Mouse (Mus musculus) adrenal gland, adult 8-10 months (tissue): ENCODE data around the gene Emc4. TPM values are rescaled to one million over a fixed set of nuclear protein-coding genes. Genes with fewer than 3 reads are reported as not detected.

Source experiments
- DNase-seq: peaks from one replicate; pipeline ENCODE4 v3.0.0; 2022
- total RNA-seq, 4 experiments: library from RNA; stranded (reverse); gene quantifications; 2 replicates each; pipeline ENCODE4 v1.2.4; 2022

Gene Emc4
- total RNA-seq: 100 to 1,000 TPM in 2 of 4 experiments, 10 to 100 TPM in 2; 86.5 to 106 (median 95.5) TPM

DNA sequence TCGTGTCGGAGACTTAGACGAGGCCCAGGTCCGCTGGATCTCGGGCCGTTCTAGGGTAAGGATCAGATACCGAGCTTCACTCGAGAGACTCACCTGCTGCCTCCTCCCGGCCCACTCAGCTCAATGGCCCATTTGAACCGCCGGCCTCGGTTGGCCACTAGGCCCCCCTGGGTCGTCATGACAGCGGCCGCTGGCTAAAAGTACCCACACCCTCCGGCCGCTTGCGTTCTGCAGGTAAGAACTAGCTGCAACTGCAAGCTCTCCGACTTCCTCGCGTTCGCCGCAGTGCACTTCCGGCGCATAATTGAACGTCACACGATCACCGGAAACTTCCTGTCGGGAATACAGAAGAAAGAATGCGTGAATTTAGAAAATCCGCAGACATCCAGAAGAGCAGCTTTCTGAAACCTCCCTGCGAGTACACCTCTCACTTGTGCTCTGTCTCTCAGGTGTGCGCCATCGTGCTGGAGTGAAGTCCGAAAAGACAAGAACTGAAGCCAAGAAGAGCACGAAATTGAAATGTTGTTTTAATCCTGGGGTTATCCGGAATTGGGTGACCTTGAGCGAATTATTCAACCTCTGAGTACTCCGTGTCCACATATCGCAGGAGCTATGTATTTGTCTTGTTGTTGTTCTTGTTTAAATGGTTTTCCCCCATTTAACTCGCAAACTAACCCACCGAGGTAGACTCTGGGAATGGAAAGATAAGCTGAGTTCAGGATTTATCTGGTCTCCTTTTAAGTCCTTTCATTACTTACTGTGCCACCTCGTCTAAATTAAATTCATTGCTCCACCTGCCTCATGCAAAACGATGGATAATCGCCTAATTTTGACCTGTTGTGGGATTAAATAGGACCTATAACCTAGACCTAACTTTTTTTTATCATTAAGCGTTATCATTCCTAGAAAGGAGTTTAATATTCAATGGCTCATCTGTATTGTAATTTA, at the start of gene Emc4:
TSS of gene Emc4 (minus strand) at position 302 of the 948 bp plus-strand sequence.
- DNase-seq: peak; percentile 85

DNA sequence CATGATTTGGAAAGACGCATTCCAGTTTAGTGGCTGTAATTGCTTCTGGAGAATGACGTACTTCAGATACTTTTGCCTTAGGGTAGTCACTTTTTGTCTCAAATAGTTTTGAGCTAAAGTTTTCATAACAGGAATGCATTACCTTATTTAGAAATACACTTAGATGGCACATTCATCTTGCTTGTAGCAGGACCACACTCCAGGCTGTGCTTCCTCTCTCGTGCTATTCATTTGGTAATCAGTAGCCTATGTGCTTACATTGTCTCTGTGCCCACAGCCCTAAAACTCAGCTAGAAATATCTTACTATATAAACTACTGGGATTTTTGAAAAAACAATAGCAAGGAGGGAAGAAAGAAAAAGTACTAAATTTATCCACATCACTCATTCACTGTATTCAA, 39.2 kb upstream of the Emc4 start:
- no peak for DNase-seq

DNA sequence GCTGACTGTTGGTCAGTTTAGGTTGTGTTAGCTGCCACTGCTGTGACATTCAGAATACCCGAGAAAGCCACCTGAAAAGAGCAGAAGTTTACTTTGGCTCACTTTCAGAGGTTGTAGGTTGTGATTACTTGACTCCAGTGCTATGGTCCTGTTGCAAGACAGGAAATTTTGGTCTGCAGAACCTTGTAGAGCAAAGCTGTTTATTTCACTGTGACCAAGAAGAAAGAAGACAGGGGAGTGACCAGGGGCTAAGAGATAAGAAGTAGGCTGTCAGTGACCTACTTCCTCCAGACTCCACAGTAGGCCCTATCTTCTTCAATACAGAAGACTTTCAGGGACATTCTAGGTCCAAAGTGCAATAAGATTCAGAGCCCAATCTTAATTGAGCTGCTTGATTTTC, 28.8 kb upstream of the Emc4 start:
- DNase-seq: no peak

DNA sequence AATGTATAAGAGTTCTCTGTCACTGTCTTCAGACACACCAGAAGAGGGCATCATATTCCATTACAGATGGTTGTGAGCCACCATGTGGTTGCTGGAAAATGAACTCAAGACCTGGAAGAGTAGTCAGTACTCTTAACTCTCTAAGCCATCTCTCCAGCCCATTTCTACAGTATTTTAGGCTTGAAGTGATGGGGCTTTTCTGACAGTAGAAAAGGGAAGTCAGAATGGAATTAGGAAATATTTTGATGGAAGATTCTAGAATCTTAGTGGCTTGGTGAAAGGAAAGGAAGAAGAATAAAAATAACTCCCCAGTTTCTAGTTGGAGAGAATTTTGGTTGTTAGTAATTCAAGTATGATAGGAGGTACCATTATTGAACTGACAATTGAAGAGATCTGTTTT, 26.1 kb upstream of the Emc4 start:
- no peak for DNase-seq

DNA sequence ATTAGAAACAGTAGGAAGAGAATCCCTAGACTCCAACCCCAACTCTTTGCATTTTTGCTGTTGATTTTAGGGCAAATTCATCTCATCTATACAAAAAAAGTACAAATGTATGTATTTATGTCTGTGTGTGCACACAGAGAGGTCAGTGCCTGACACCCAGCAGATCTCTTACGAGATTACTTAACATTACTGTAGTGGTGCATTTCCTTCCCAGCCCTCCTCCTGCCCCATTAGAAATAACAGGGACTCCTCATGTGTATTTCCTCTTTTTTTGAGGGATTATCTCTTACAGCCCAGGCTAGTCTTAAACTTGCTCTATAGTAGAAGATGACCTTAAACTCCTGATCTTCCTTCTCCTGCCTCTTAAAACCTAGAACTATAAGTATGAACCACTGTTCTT, 24.9 kb upstream of the Emc4 start:
- no peak for DNase-seq

DNA sequence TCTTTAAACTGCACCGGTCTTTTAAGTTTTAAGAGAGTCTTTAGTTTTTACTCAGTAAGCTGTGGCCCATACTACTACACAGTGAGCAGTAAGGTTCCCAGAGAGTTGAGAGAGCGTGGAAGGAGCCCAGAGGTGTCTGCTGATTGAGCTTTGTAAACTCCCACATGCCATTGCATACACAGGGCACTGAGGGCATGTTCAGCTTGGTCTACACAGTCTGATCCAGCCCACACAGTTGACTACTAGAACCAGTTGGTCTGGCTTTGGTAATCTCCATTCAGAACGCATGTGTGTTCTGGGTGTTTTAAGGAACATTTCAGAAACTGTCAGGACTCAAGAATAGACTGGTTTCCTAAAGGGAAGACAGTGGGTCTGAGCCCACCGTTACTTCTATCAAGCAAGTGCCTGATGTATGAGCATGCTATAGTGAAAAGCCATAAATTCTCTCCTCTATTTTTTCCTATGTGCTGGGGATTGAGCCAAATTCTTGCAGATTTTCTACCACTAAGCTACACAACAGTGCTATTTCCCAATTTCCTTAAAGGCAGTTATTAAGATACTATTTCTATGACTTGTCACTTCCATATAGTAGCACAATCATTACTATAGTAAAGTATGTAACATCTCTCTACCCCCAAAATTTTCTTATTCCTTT, 23.6 kb upstream of the Emc4 start:
- DNase-seq: no peak

DNA sequence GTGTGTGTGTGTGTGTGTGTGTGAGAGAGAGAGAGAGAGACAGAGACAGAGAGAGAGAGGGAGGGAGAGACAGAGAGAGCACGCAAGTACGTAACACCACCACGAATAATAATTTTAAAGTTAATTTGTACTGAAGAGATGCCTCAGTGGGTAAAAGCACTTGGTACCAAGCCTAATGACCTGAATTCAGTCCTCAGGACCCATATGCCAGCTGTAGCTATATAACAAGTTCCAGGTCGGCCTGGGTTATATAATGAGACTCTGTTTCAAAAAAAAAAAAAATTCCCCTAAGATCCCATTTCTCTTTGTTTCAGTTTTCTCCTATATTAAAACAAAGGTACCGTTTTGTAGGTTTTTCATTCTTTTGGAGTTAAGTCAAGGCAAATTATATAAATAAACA, 23.0 kb upstream of the Emc4 start:
- no peak for DNase-seq

DNA sequence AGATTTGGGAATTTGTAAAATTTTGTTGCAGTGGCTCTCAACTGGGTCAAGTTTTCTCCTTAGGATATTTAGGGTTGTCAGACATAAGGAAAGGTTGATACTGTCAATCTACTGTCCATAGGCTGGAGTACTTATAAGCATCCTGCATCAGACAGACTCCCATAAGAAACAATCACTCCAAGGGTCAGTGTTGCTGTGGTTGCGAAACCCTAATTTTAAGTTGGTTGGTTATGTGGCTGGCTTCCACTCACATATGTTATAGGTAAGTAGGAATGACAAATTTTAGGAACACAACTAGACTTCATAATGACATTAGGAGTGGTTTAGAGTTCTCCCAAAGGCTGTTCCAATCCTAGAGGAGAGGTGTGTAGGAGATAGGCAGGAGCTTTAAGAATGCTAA, 13.4 kb upstream of the Emc4 start:
- no peak for DNase-seq

DNA sequence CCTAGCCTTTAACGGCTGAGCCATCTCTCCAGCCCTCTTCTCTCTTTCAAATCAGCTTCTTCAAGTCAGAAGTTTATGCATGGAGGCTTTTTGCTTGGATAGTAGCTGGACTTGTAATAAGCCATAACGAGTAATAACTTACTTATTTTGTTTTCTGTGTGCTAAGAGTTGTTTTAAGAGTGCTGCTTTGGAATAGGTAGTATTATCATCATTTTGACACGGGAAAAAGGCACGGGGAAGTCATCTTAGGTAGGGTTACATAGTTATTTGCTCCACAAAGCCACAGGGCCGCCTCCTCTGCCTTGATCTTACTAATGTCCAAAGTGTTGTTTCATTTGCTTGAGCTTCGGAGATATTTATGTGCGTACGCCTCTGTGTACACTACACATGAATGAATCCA, 12.3 kb upstream of the Emc4 start:
- no peak for DNase-seq

DNA sequence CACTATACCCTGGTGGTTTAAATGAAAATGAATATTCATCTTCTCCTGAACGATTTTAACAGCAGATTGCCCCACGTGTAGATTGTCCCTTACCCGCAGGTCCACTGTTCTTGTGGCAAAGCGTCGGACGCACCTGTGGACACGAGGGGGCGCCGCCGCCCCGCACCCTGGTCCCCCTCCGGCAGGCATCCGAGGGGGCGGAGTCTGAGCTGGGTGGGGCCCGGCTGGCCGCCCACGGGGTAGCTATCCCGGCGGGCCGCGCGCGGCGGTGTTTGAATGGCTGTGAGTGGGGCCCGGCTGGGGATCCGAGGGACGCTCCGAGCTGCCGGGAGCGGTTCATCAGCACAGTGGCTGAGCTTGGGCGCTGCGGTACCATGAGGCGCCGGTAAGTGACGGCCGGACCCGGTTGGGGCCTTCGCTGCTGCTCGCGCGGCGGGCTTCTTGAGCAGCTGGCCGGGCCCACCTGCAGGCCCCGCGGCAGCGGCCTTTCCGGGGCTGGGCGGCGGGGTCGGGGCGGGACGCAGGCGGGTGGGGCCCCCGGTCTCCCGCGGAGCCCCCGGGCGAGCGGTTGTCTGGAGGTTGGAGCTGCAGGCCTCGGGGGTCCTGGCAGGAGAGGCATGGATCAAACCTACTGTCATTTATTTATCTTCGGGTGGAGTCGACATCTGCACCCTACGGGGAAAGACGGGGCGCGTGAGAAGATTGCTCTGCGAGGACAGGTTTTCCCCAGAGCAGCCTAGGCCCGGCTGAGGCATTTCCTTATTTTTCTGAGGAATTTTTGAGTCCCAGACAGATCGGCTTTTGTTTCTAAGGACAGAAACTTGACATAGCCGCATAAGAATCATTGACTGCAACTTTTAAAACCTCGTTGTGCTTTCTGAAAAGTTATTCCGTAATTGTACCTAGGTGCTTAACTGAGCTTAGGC, 11.4 kb upstream of the Emc4 start, which contains the start of gene Katnbl1:
TSS of gene Katnbl1 (plus strand) at position 239 of the 926 bp plus-strand sequence.
- peak; percentile 88 for DNase-seq

DNA sequence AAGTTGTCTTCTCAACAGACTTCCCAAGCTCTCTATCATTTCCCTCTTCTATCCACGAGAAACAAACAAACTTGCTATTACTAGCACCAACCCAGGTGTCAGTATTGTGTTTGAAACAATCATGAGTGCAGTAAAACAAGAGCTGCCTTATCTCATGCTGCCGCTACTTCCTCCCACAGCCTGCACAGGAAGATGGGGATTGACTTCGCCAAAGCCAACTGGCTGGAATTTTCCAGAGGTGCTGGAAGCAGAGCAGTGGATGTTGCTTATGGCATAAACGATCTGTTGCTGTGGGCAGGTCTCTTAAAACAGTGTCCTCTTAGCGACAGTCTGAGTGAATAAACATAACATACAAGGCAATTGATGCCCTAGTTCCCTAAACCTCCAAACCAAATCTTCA, 6.8 kb upstream of the Emc4 start:
- no peak for DNase-seq

DNA sequence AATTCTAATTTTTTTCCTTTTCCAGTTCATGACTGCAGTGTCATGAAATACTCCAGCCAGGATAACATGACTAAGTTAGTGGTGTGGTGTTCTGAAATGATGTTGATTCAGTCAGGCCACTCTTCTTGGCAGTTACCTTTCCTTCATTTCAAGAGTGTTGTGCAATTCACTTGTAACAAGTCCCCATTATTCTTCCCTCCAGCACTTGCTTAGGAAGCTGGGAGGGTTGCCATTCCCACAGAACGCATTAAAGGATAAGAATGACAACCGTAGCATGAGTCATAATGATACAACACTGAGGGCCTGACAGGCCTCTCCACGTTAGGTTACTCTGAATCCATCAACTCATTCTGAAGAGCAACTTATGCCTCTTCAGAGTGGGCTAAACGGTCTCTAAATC, 5.3 kb upstream of the Emc4 start:
- DNase-seq: no peak

DNA sequence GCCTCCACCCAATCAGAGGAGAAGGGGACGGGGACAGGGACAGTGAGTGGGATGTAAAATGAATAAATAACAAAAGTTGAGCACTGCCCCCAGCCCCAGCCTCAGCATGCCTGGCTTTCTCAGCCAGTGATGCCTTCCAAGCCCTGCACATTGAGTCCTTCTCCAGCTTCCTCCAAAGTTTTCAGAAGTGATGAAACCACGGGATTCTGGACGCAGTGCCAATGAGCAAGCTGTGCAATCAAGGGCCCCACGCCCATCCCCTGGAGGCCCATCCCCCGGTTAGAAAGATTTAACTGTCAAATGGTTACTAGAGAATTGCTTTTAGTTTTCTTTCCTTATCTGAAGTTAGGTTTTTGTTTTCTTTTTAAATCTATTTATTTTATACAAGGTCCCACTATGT, 2.1 kb upstream of the Emc4 start:
- peak; percentile 15 for DNase-seq

DNA sequence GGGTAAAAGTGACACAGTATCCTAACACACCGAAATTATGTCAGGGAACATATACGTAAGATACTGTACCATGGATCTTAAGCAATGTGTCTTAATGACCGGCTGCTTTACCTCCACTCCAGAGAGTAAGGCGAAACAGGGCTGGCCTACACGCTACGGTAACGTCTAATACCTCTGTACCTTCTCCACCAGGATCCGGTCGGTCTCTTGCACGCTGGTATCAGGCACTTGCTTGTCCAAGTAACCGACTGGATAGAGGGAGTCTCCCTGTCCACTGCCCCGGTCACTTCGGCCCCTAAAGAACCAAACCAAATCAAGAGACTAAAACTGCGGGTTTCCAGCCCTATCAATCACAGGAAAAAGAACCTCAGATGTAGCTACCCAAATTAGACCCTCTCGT, 605 bp downstream of the Emc4 start:
- DNase-seq: no peak

DNA sequence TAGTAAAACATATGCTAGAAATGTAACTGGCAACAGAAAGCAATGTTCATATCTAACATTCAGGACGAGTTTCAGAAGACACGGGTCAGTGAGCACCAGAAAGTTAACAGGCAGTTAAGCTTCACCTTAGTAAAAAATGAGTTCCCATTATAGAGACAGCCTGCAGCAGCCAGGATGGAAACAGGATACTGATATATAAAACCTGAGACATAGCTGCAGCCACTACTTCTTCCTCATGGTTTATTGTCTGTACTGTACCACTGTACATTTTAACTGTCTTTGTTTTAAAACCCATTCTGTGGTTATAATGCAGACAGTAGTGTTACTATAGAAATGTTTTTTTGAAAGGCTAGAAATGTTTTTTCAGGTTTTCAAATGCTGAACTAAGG, 7.1 kb downstream of the Emc4 start:
- DNase-seq: no peak

DNA sequence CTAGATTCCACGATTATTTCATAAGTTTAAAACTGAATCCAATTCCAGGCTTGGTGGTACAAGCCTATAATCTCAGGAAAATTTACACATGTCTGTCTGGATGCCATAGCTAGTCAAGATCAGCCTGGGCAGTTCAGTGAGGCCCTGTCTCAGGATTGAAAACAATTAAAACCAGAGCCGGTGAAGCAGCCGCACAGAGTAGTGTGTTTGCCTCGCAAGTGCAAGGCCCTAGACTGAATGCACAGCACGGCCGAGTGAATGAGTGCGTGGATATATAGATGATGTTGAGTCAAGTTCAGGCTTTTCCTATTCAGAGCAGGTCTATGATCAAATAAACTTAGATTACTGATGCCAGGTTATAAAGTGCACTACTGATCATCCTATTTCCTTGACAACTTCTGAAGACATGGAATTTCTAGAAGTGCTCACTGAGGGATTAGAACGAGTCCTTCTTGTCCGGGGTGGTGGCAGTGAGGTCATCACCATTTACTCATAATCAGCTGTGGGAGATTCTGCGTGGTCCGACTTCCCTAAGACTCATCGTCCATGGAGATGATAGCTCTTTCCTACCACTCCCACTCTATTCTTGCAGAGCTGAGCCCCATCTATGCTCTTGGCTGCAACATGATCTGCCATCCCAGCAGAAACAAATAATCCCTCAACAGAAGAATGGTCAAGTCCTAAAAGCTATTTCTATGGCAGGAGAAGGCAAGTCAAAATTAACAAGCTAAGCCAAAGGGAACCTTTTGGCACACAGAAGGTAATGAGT, 7.6 kb downstream of the Emc4 start:
- DNase-seq: no peak

DNA sequence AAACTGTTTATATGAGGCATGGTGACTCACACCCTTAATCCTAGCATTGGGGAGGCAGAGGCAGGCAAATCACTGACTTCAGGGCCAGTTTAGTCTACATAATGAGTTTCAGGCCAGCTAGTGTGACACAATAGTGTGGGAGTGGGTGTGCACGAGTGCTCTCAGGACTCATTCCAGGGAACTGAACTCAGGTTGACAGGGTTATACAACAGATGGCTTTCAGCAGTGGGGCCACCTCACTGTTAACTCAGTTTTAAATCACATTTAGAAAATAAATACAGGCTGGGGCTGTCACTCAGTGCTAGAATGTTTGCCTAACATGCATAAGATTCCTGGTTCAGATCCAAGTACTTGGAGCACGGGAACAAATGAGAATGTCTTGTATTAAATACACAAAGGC, 8.2 kb downstream of the Emc4 start:
- no peak for DNase-seq

DNA sequence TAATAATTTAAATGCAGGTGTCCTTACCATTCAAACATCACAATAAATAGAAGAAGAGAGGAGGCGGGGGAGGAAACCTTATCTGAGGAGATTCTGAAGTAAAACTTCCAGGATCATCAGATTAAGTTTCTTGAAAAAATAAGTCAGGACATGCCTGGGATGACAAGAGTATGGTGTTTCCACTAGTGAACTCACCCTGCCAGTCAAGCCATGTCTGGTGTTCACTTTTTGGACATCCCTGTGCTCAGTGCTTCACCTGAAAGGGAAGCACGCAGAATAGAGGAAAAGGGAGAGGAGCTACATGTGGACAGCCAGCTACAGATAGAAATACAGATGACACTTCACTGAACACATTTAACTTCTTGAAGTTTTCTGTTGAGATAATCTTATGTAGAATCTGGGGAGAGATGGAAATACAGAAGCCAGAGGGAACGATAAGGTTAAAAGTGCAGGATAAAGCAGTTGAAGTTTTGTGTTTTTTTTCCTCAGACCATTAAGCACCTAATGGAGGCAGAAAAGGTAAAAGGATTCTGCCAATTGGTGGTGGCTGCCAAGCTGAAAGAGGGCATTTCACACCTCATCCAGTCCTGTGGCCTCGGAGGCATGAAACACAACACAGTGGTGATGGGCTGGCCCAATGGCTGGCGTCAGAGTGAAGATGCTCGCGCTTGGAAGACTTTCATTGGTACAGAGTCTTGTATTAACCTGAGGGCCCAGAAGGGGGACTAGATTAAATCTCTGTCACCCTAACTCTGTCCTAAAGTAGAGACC, 14.0 kb downstream of the Emc4 start:
- DNase-seq: no peak

DNA sequence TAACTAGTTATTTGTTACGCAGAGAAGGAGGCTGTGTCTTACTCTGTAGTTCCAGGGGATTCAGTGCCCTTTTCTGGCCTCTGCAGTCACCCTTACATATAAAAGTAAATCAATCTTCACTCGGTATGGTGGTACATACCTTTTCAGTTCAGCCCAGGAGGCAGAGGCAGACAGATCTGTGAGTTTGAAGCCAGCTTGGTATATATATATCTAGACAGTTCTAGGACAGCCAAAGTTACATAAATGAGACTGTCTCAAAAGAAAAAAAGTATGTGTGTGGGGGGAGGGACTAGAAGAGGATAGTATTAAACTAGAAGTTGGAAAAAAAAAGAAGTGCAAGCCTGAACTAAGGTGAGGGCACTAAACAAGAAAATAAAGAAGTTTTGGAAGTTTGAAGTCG, 19.6 kb downstream of the Emc4 start:
- DNase-seq: no peak

DNA sequence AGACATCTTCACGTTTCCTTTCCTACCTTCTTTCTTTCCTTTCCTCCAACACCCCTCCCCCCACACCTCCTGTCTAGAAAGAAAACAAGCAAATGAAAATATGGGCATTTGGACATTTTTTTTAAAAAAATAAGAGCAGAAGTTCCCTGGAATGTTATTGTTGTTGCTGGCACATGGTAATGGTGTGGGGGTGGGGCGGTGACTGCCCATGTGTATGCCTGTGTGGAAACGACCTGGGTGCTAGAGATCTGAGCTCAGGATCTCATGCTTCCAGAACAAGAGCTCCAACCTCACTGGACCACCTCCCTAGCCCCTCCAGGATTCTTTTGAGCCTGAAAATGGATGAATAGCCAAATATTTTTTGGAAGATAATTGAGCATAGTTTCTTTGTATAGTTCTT, 26.7 kb downstream of the Emc4 start:
- no peak for DNase-seq

DNA sequence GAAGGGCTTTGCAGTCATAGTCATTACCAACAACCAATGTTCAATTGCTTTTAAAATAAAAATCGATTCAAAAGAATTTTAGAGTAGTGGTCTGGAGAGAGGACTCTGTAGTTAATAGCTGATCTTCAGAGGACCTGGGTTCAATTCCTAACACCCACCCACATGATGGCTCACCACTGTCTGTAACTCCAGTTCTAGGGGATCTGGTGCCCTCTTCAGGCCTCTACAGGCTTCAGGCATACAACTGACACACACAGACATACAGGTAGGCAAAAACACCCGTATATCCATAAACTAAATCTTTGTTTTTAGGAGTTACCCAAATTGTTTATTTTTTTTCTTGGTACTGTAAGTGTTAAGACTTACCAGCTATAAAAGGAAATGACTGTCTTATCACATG, 28.1 kb downstream of the Emc4 start:
- no peak for DNase-seq
